Mouse (Mus musculus) thymus, postnatal 0 days (tissue): ENCODE measurements around the gene Scfd2. TPM values are rescaled to one million over a fixed set of nuclear protein-coding genes. Genes with fewer than 3 reads are reported as not detected.

Experiments used
- DNase-seq: peaks from one replicate; pipeline ENCODE4 v3.0.0-alpha.2; 2015; ENCODE audit warnings: low spot score
- polyA plus RNA-seq: library from polyadenylated mRNA; unstranded; fragments of >200 nt; fragmentation: Nextera tagmentation; extraction: Ambion mirVana; gene quantifications from 2 replicates; pipeline ENCODE4 v1.2.1, GENCODE M21; 2015

Gene Scfd2
- polyA plus RNA-seq, 1 experiment from 2014 or later, result 23.5 TPM

DNA sequence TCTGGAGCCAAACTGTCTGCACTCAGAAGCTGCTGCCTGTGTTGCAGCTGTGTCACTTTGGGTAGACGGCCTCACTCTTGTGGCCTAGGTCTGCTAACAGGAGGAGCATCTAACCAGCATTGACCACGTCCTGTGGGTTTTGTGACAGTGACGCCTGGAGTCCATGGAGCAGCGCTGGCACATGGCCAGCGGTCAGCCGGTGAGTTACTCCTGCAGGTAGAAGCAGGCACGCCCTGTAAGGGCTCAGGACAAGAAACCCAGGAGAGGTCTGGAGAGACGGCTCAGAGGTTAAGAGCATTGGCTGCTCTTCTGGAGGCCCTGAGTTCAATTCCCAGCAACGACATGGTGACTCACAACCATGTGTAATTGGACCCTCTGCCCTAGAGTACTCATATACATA is 347.0 kb downstream of the Scfd2 start:
- no peak for DNase-seq

DNA sequence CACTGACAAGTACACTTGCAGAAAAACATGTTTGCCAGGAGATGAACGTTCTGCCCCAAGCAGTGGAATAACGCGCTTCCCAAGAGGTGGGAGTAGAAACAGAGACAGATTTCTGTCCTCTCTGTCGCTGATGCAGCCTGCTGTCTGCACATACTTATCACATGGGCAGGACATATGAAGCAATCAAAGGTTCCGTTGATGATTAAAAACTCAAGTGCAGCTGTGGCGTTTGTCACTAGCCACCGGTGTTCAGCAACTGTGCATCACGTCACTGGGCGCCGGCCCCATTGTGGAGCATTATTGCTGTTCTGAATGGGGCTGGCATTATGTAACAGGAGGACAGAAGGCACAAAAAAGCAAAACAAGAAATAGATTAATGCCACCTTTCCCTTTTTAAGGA is 348.4 kb downstream of the Scfd2 start:
- DNase-seq, result no peak

- DNase-seq, result no peak
Measured at GRCm38 (mm10) chr5:74180216-74180615, 351.3 kb downstream of the Scfd2 start.

GRCm38 (mm10) chr5:74175526-74176270 is 355.9 kb downstream of the Scfd2 start:
- no peak for DNase-seq

DNA sequence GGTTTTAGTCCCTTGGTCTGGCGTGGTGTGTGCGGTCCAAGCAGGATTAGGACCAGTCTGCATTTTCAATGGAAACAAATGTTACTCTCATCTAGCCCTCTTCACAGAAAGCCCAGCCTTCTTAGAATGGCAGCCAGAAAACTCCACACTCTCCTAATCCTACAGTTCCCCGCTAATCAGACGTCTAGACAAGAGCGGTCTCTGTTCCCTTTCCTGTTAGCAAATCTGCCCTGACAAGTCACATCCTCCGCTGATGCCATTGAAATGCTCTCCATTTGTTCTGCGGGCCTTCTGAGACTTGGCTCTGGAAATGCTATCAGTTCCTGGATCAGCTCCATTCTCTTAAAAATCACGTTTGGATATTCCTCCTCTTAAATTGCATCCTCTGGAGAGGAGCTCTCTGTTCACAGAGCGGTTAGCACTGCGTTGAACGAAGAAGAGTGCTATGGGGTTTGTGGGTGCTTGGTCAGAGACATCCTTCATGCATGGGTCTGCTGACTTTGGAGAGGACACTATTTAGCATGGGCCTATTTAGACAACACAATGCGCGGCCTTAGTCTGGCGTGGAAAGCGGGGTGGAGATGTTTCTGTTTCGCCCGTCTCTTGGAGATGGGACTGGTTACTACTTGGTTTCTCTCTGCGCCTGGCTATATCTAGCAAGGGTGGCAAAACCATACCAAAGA is 358.3 kb downstream of the Scfd2 start:
- DNase-seq, result no peak

DNA sequence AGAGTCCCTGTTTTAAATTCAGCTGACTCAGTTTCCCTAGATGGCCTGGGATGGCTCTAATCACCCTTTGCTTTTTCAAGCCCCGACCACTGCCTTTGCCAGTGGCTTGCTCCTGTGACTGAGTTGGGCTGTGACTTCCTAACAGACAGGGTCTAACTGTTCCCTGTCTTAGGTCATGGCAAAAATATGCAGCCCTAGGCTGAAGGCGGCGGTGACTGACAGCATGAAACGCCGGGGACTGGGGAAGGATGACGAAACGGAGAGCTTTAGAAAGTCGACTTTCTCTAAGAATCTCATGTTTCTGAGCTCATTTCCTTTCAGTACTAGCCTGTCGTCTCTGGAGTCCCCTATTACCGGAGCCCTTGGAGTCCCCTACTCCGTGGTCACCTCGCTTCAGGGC is 359.4 kb downstream of the Scfd2 start:
- DNase-seq, result no peak

DNA sequence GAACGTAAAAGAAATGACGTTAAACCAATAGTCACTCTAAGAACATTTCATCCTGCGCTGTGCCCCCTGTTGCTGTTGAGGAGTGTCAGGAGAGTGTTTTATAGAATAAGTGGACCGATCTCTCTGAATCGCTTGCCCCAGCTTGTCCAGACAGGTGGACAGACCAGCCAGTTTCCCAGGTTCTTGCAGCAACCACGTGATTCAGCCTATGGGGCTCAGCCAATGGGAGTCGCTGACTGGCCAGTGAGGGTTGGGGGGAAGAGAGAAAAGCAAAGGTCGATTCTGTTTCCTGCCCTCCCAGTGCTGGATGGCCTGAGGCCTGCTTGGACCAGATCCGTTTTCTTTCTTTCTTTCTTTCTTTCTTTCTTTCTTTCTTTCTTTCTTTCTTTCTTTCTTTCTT is 359.8 kb downstream of the Scfd2 start:
- no peak for DNase-seq

DNA sequence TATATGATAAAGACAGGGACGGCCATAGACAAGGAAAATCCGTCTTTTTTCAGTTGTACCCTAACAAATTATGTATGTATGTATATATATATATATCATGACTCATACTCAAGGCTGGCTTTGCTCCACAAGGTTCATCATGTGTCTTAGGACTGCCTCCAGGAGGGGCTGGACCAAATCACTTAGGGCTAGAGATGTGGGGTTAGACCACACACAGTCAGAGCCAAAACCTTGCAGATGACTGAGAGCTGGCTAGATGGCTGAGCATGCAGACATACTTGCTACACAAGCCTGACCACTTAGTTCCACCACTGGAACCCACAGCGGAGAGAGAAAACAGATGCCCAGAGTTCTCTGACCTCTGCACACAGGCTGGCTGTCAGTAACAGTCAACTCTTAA is 363.5 kb downstream of the Scfd2 start:
- DNase-seq, result no peak

DNA sequence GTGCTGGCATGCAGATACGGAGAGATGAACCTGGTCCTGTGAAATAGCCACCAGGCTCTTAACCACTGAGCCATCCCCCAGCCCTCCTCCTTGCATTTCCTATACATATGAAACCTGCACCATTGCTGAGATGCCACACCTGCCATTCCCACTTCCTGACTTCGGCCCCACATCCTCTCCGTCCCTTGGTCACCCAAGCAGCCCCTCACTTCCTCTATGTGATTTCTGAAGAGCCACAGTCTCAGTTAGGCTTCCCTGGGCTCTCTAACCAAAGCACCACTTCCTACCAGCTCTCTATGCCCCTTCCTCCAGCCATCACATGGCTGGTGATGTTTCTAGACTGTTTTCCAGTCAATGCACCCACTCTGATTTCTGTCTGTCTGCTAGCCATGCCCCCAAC is 364.9 kb downstream of the Scfd2 start:
- DNase-seq, result no peak

GRCm38 (mm10) chr5:74164547-74164946 is 367.0 kb downstream of the Scfd2 start:
- no peak for DNase-seq

DNA sequence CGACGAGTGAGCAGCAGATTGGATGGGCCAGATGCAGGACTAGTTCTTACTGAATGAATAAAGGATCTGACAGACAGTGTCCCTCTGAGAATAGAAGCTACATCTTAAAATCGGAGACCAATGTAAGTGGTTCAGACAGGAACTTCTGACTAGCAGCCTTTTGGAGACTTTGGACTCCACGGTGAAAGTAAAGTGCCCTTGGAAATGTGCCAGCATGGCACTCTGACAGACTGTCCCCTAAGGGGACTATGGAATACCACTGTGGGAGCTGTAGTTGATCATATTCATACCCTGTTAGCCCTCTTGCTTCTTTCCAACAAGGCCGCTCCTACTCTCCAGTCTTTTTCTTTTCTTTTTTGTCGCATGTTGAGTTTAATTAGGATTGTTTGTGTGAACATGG is 368.4 kb downstream of the Scfd2 start:
- no peak for DNase-seq

DNA sequence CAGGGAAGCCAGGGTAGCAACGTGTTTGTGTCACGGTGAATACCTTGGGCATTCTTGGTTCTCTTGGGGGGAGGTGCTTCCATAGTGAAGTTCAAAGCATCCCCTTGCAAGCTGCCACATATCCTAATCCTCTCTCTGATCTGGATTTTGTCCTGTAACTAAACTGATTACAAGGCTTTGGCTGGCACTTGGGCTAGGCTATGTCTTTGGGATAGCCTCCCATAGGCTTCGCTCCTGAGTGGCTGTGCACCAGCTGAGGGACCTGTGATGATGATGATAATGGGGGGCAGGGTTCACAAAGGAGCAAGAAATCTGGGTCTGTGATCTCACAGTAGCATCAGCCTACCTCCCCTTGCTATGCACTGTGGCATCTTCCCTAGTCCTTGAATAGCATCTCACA is 369.5 kb downstream of the Scfd2 start:
- DNase-seq, result no peak

DNA sequence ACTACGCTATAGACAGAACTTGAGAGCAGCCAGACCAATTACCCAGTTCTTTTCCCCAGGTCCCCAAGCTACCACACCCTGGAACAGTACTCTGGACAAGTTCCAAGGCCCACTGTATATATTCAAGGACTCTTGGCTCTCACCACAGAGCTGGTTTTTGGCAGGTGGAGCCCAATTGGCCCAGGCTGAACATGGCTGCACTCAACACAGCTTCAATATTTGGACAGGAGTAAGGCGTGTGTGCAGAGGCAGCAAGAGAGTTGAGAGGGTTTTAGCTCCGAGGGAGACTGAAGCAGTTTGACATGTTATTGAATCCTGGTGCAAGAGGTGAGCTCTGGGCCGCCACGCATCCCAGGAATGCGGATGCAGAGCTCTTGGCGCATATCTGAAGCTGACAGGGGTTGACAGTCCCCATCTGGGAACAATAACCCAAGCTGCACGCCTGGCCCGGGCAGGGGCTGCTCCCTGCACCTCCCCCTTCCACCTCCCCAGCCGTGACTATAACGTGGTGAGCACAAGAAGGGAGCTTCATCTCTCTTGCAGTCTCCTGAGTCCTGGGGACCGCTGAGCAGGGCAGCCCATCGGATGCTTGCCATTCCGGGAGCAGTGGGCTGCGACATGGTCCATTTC is 370.1 kb downstream of the Scfd2 start:
- no peak for DNase-seq

DNA sequence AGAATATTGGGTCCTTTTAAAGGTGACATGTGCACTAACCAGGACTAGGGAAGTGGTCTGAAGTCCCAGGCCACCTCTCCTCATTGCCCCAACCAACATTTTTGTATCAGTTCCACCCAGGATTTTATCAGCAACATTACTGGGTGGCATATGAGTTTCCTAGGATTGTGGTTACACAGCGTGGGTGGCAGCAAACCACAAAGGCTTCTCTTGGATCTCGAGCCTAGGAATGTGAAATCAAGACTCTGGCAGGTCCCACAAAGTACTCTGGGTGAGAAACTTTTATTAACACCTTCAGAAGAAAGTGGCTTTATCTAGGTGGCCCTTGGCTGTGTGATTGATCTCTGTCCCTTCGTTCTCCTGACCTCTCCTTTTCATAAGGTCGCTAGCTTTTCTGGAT is 371.2 kb downstream of the Scfd2 start:
- no peak for DNase-seq

DNA sequence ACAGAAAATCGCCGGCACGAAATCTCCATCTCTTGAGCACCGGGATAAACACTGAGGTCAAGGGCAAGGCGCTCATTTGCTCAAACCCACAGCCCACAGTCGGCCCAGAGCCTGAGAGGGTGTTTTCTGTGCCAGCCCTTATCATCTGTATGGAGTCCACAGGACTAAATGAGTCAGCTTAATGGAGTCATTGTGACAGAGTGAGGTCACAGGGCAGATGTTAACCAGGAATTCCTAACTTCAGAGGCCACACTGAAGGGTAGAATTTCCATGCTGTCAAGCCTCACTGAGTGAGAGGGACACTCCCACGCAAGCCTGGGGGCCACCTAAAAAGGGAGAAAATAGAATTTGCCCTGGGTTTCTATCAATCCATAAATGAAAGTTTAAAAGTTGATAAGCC is 371.7 kb downstream of the Scfd2 start:
- no peak for DNase-seq

DNA sequence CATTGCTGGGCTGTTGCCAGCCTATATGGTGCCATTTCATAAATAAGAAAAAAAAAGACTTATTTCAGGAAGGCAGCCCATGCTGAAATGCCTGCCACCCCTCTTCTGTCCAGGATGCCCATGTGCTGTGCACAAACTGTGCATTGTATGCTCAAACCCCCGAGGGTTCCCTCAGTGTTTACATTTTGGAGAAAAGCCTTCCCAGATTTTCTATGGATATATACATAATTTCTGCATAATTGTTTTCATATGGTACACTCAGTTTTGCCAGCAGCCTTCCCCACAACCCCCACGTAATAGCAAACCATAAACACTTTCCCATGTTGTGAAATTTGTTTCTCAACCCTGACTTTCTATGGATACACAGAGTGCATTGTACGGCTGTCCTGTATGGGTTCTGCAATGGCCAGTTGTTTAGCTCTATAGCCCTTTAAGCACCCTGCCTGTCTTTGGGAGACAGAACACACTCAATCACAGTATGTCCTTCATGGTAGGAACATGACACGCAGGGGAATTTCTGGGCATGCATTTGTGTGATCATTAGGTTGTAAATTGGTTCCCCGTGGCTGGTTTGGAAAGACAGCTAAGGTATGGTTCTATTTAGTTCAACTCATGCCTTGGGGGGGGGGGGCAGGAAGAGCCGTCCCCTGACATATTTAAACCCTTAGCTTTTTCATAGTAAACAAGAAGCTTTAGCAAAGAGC is 372.5 kb downstream of the Scfd2 start:
- no peak for DNase-seq

DNA sequence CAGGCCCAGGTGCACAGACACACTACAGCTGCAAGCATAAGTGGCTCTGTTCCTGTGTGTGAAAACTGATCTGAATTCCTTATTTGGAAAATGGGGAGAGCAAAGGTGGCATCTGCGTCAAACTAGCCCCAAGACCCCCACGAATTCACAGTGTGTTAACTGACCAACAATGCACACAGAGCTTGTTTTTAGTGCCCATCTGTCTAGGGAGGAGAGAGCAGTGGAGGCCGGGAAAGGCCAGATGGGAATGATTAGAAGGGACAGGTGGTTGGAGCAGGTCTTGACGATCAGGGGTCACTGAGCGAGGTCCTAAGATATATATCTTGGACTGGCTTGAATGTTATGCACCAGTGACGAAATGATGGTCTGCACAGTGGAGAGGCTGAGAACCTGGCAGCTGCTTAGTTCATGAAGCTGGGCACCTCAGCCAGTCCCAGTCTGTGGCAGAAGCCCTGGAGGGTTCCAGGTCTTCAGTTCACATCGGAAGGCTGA is 375.7 kb downstream of the Scfd2 start:
- DNase-seq, result no peak

Other genes starting within 250 kb of the Scfd2 start
- gene Fip1l1, start 3.7 kb upstream of the Scfd2 start, polyA plus RNA-seq, result 89.3 and 91.0 TPM in 2 replicates
- gene Lnx1, start 171.2 kb upstream of the Scfd2 start, polyA plus RNA-seq, result 0.91 and 0.93 TPM in 2 replicates